Mouse (Mus musculus) CD4-positive, CD25-positive, alpha-beta regulatory T cell, adult 4 months (primary cell): ENCODE data around the gene Erp44. TPM values are rescaled to one million over a fixed set of nuclear protein-coding genes. Genes with fewer than 3 reads are reported as not detected.
A peak's percentile ranks its signal among the peaks of the same experiment; 100 is the strongest.

Experiments used
- ATAC-seq: one replicate; pipeline ENCODE4 v1.8.0; 2017
- polyA plus RNA-seq, 2 experiments: library from polyadenylated mRNA; unstranded; fragments of 100-300 nt; shearing (Covaris generic); gene quantifications; one replicate each; pipeline ENCODE4 v1.2.1; 2017

The Erp44 gene
- polyA plus RNA-seq, result 10 to 100 TPM; 45.4 to 68.3 TPM

GRCm38 (mm10) chr4:48279498-48280134, at the start of gene Erp44, which contains the start of gene Invs:
Gene Erp44, minus strand, starts transcription at chr4:48279558.
Gene Invs, plus strand, starts transcription at chr4:48279760.
- ATAC-seq, result peak; percentile 96

GRCm38 (mm10) chr4:48328042-48328441, 48.7 kb upstream of the Erp44 start:
- ATAC-seq, result no peak

GRCm38 (mm10) chr4:48327192-48327591, 47.8 kb upstream of the Erp44 start:
- ATAC-seq, result no peak

DNA sequence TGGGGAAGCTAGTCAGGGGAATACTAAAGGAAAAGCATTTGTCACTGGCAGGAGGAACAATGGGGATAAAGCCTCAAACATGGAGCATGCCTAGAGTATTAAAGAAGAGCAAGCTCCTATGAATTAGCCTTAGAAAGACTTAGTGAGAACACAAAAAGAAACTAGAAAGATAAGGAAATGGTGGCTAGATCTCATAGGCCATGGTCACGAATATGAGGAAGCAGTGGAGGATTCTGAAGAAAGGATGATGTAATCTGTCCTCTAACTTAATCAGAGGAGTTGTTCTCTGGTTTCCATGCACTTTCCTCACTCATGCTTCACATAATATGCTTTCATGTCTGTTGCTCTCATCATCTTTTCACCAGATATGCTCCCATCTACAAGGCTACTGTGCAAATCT, 42.7 kb upstream of the Erp44 start:
- ATAC-seq, result no peak

DNA sequence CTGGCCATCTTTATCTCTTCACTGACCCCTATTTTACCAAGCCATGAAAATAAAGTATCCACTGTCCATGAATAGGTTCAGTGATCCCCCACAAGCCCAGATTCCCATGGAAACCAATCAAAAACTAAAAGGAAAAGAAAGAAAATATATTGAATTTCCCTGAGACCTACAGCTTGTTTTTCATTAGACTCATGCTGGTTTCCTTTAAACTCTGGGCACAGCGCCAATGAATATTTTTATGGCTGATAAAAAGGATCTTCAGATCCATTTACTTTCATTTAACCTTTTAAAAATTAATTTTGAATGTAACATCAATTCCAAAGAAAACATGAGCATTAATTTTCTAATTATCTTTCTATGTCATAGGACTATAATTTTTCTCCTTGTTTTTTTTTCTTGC, 41.9 kb upstream of the Erp44 start:
- ATAC-seq, result no peak

- no peak for ATAC-seq
Observed at GRCm38 (mm10) chr4:48316036-48316435, 36.7 kb upstream of the Erp44 start.

- no peak for ATAC-seq
Observed at GRCm38 (mm10) chr4:48314814-48315213, 35.5 kb upstream of the Erp44 start.

GRCm38 (mm10) chr4:48287086-48287757, 7.9 kb upstream of the Erp44 start:
- no peak for ATAC-seq

- ATAC-seq, result no peak
Observed at GRCm38 (mm10) chr4:48281121-48281520, 1.8 kb upstream of the Erp44 start.

DNA sequence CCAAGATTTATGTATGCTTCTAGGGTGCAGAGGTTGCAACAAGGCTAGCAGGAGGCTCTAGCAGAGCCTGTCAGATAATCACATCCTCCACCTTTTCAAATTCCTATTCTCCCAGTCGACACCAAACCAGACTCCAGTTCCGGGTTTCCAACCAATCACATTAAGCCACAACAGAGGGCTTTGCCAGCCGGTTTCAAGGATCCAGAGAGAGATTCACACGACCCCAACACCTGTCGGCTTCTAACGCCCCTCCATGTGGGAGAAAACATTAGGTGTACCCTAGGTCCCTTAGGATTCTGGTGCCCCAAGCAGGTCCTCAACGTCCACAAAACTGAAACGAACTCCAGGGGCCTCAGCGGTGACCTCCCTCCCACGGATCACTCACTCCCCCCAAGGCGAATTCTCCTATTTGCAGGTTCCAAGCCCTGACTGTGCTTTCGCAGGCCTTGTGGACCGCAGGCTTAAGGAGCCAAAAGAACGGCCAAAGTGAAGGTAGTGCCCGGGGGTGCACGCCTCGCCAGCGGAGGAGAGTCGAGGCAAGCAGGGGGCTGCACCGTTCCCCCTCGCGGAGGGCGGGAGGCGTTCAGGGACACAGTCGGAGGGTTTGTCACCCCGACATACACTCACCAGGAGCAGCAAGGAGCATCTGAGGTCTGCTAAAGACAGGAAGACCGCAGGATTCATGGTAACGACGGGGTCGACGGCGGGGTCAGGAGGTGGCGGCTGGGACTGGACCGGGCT, 431 bp downstream of the Erp44 start:
- no peak for ATAC-seq

GRCm38 (mm10) chr4:48277011-48277410, 2.3 kb downstream of the Erp44 start:
- no peak for ATAC-seq

GRCm38 (mm10) chr4:48275736-48276135, 3.6 kb downstream of the Erp44 start:
- ATAC-seq, result no peak

DNA sequence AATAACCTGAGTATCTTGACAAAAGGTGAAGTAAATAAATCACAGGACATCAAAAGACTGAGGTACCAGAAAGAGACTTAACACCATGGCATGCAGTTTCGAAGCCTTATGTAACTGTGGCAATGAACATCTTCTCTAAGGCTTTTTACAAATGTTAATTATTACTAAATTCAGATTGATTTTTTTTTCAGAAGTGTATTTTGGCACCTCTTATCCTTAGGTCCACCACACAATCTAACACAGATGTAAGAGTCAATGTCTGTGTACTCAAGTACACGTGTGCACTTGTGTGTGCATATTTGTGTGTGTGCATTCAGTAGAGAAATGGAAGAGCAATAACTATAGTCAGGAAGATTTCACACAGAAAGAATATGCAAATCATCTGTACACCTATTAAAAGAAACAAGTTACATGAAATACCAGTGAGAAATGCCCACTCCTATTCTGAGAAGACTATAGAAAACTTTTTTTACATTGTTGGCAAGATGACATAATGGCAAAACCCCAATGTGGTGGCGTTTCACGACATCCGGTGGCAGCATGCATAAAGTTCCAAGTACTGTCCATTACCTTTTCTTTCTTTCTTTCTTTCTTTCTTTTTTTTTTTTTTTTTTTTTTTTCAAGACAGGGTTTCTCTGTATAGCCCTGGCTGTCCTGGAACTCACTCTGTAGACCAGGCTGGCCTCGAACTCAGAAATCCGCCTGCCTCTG, 6.1 kb downstream of the Erp44 start:
- peak; percentile 61 for ATAC-seq

DNA sequence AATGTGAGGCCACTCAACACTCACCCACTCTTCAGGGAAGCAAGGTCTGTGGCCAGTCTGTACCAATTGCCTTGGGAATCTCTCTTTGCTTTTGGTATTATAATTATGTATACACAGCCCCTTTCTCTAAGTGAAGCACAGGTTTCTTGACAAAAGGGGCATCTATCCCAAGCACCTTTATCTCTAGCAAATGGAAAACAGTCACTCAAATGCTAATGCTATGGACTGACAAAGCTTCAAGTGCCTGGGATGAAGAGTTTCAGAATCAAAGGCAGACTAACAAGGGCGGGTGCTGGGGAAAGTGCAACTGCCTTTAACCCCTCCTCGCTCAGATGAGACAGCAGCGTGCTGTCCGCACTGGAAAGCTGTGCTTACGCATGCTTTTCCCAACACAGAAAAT, 7.5 kb downstream of the Erp44 start:
- ATAC-seq, result no peak

DNA sequence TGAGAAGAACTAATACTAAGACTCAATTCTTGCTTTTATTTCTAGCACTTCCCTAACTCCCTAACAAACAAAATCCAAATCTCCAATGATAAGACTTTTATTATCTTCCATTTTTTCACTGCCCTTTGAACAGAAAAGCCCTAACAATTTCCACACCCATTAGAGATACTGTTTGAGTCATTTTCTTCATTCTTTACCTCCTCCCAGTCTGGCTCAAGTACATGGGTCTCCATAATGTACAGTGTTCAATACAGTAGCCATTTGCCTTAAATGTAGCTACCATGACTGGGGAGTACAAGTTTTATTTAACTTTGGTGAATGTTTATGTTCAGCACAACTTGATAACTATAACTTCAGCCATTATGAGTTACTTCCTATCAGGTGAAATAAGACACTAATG, 8.8 kb downstream of the Erp44 start:
- no peak for ATAC-seq

- peak; percentile 79 for ATAC-seq
Observed at GRCm38 (mm10) chr4:48268127-48268526, 11.2 kb downstream of the Erp44 start.

DNA sequence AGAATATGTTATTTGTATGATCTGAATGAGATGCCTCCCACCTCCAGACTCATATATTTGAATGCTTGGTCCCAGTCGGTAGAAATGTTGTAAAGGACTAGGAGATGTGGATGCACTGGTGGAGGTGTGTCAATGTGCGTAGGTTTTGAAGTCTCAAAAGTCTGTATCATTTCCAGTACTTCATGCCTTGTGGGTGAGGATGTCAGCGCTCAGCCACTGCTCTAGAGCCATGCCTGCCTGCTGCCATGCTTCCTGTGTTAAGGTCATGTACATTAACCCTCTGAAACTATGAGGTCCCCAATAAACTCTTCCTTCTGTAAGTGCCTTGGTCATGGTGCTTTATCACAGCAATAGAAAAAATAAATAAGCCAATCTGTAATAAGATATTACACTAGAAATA, 11.7 kb downstream of the Erp44 start:
- peak; percentile 85 for ATAC-seq

GRCm38 (mm10) chr4:48258045-48258444, 21.3 kb downstream of the Erp44 start:
- ATAC-seq, result no peak

DNA sequence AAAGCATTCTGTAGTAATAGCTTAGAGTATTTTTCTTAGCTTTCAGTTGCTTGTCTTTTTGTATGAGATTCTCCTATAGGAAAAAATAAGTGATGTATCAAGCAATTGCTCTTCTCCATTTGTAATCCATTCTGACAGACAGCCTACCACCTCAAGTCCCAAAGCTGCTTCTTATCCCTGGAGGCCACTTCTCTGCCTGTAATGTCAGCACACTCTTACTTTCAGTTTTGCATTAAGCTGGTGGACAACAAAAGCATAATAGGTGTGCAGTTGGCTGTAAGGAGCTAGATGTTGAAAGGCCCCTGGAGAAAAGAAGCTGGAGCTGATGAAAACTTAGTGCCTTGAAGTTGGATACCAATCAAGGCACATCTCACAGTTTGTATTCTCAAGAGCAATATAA, 26.1 kb downstream of the Erp44 start:
- ATAC-seq, result peak; percentile 58

- no peak for ATAC-seq
Observed at GRCm38 (mm10) chr4:48244280-48244679, 35.1 kb downstream of the Erp44 start.

DNA sequence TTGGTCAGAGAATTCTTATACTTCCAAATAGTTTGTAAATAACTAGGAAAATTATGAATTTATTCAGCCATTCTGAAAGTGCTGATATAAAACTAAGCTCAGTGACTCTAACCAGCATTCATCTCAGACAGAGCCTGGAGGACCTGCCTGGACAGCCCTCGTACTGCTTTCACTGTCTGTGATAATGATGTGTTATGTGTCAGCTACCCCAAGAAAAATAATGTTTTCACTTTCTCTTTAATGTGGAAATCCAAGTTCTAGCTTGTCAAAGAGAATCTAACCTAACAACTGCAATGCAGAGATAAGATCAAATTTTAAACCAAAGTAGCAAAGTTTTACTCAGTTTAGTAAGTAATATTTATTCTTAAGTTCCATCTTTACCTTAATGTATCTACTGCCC, 35.6 kb downstream of the Erp44 start:
- peak; percentile 69 for ATAC-seq

- ATAC-seq, result no peak
Observed at GRCm38 (mm10) chr4:48242482-48242881, 36.9 kb downstream of the Erp44 start.

- ATAC-seq, result no peak
Observed at GRCm38 (mm10) chr4:48239046-48239445, 40.3 kb downstream of the Erp44 start.
